Mouse (Mus musculus) central nervous system, embryonic 18 days (tissue): ENCODE data around the gene Klf7. TPM values are rescaled to one million over a fixed set of nuclear protein-coding genes. Genes with fewer than 3 reads are reported as not detected.

Source experiments
- polyA plus RNA-seq: library from polyadenylated mRNA; depleted of rRNA; stranded (reverse); fragments of >200 nt; gene quantifications from 2 replicates; pipeline ENCODE4 v1.2.3, GENCODE M21; 2012; rRNA removed

Gene Klf7
- 35.8 and 36.5 TPM in 2 replicates for polyA plus RNA-seq

GRCm38 (mm10) chr1:64121559-64122465 lies at the start of gene Klf7:
Klf7 (minus strand) TSS chr1:64122282.

